Mouse (Mus musculus) liver, embryonic 14.5 days (tissue): ENCODE results near the gene Dbx1.

Experiments
- CTCF ChIP-seq: IDR thresholded peaks from 2 replicates; pipeline ENCODE4 v1.5.1; 2016; ENCODE audit warnings: antibody characterized with exemption, low read depth, control low read depth
- EP300 ChIP-seq: IDR thresholded peaks from 2 replicates; pipeline ENCODE4 v1.6.1; 2016; ENCODE audit warnings: antibody characterized with exemption, low read depth

DNA sequence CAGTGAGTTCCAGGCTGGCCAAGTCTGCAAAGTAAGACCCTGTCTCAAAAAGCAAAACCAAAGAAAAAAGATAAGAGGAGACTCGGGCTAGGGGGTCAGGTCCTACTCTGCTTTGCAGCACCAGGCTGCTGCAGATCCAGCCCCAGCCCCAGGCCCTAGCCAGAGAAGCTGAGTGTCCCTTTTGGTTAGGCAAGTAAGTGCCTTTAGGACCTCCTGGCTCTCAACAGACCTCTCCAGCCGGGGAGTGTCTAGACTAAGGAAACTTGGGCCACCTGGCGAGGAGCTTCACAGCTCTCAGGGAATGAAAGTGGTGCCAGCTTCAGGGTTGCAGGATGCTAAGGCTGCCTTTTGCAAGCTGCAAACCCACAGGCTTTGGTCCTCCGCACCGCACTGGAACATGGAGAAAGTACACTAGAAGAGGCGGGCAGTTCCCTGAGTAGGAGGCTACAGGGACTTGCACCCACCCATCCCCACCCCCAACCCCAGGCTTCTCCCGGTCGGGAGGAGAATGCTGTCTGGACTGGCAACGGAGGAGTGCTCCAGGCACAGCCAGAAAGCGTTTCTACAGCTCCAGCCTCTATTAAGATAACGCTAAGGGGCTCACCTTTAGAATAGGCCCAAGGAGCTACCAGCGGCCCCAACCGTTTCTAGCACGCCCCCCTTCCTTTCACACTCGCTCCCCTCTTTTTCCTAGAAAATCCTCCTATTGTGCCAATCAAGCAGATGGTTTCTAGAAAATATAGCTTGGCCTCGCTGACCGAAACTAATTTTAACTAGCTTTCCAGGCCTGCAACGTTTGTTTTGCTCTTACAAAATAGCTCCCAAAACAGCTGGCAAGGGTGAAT is 3.4 kb upstream of the Dbx1 start:
- TF ChIP-seq CTCF (no peak), EP300 (no peak)
